Mouse (Mus musculus) ovary, postnatal 10 days (tissue): ENCODE measurements around the gene Kdm4a.
A peak's percentile ranks its signal among the peaks of the same experiment; 100 is the strongest.

ENCODE experiments used
- DNase-seq: peaks from one replicate; pipeline ENCODE4 v3.0.0; 2022; ENCODE audit warnings: low spot score

Kdm4a gene

DNA sequence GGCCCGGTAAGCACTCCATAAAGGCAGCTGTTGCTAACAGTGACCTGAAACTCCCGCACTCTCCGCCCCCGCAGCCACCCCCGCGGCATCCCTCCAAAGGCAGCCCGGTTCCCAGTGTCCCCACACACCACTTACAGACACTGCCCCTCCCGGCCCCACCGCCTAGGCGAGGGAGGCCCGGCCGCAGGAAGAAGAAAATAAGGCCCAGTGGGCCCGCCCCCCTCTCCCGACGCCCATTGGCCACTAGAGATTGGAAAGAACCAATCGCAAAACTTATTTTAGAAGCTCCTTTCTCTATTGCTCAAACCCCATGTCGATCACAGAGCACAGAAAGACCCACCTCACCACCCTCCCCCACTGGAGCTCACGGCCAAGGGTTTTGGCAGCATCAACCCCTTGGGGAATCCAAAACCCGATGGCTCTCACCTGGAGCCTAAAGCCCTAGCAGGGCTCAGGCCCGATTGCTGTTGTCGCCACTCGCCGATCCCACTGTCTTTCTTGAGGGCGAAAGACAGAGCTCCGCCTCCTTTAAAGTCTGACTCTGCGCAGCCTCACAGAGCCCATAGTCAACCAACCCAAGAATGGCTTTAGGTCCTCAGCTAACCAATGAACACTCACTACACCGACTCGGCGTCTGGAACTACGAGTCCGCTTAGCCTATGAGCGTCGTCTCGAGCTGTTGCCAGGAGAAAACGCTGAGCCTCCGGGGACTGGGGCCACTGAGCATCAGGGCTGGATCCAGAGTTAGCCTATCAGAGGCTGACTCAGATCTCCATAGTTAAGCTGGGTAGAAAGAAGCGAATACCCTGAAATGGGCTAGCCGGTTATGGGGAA, at the start of gene Kdm4a:
Kdm4a (minus strand) TSS at position 577 of the 834 bp plus-strand sequence.
- peak; percentile 83 for DNase-seq

DNA sequence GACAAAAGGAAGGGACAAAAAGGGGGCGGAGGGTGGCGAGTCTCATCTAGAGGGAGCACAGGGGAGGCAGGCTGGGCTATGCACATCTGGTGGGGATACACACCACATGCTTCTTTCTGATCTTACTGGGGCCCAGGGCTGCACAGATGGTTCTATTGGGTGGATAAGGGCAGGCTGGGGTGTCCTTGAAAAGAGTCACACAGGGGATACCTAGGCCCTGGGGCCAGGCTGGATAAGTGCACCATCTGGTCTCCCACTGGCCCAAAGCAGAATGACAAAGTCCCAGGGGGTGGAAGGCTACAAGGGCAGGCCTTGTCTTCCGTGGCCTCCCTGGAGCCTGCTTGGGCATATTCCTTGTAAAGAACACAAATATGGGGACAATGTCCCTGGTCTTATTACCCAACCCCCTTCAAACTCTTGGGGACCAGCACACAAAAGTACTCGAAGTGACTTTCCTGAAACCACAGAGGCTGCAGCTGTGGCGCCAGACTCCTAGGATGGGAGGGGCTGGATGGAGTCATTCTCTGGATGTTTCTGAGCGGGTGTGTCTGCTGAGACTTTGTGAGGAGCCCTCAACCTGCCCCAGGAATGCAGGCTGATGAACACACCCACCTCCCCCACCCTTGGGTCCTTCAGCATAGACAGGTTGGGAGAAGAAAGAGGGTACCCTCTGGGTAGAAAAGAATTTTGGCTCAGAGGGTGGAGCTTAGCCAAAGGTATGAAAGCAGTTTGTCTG, 49.4 kb upstream of the Kdm4a start:
- DNase-seq = no peak

DNA sequence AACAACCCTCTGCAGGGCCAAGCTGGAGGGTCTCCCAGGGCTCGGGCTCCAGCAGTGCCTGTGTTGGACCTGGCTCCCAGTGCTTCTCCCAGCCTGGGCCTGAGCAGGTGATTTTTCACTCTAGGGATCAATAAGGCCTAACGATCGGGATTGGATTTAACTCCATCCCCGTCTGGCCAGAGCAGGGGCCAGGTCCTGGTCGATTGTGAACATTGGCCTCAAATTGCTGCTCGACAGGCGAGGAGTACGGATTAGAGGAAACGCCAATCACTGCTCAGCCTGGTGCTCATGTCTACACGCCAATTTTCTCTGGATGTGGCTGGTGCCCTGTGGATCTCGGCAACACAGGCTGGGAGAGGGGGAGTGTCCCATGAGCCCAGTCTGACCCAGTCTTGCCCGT, 47.6 kb upstream of the Kdm4a start:
- DNase-seq = no peak

DNA sequence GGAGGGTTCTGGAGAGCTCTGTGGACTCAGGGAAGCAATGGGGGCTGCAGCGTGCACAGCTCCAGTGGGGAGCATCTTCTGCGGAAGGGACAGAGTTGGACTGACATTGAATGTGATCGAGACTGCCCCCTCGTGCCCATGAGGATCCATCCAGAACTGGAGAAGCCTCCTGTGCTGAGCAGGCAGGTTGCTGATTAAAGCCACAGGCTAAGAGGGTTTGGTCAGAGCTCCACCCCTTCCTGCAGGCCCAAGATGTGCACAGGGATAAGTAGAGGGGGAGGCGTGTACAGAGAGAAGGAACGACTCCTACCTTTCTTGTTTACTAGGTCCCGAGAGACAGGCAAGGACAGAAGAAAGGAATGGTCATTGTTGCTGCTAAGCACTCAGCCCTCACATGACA, 41.4 kb upstream of the Kdm4a start:
- DNase-seq = no peak

DNA sequence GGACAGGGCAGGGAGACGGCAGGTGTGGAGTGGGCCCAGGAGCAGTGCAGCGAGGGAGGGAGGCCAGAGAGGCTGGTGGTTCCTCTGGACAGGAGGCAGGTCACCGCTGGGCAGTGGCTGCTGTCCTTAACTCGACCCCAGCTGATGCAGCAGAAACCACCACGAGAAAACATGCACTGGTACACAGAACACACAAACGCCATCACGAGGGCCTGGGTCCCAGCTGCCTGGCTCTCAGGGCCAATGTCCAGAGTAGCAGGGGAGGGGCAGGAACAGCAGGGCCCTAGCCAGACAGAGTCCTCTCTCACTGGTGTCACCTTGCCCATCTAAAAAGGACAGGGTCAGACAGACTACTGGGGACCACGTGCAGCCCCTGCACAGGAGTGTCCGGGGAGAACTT, 40.9 kb upstream of the Kdm4a start:
- no peak for DNase-seq

DNA sequence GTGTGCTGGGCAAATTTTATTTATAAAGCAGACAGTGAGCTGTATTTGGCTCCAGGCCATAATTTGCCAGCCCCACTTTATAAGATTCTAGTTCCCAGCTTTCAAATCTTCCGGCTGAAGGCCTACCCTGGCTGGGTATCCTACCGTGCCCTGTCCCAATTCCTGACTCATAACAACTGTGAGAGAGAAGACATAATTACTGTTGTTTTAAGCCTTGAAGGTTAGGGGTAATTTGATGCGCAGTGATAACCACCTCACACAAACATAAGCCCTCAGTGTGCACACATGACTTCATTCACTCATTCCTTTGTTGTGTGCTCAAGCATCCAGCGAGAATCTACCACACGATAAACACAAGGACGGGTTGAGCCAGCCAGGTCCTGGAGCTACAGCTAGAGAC, 39.6 kb upstream of the Kdm4a start:
- no peak for DNase-seq

DNA sequence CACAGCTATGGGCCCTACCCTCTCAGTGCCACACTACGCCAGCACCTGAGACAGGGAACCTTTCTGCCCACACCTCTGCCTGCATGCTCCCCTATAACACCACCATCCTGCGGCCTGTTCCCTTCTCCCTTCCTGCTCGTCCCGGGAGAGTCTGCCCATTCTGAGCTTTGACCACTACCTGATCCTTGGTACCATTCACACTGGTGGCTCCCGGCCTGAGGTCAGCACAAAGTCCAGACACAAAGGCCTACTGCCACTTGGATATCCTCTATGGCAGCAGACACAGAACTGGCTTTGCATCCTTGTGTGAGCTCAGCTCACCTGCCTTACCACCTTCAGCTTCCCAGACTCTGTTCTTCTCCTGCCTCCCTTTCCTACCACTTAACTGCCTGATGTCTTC, 38.7 kb upstream of the Kdm4a start:
- no peak for DNase-seq

DNA sequence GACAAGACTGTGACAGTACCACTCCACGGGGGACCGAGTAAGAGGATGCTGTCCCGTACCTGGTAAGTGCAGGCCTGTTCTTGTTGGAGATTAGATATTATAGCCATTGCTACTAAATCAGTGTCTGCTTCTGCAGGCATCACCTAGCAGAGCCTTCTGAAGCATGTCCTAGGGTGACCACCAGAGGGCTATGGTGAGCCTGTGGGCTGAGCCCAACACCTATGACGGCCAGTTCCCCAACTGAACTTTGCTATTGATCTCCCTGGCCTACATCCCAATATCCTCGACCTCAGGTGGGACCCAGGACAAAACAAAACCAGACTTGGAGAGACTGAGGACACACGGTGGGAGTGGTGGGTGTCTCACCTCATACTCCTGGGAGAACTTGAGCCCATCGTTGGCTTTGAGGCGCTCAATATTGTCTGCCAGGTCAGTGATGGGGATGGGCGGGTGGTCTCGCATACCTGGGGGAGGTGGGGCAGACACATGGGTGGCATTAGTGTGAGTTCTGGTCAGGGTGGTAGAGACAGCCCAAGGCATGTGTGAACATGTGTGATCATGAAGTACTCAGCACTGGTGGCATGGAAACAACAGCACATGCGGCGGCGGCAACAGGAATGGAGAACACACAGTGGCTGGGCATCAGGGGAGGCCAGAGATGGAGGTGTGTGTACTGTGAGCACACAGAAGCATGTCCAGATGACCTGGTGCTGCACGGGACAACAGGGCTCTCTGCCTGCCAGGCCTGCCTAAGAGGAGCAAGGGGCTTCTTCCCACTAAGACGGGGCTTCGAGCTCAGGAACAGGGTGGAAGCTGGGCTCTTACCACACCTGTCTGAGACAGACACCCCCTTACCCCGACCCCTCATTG, 37.1 kb upstream of the Kdm4a start:
- DNase-seq = peak; percentile 30

DNA sequence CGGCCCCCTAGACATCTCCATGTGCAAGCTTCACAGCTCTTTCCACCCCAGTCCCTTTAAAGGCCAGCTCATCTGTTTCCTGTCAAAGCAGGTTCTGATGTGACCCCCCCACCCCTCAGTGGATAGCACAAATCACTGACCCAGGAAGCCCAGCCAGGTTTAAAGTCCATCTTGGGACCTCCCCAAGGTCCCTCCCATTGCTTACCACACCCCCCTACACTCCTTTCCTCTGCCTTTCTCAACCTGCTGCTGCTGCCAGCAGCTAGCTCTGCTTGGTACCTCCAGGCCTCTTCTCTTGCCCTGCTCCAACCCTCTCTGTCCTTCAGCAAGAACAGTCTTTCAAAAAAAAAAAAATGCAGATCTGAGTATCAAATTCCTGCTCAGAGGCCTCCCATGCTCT, 35.0 kb upstream of the Kdm4a start:
- DNase-seq = no peak

DNA sequence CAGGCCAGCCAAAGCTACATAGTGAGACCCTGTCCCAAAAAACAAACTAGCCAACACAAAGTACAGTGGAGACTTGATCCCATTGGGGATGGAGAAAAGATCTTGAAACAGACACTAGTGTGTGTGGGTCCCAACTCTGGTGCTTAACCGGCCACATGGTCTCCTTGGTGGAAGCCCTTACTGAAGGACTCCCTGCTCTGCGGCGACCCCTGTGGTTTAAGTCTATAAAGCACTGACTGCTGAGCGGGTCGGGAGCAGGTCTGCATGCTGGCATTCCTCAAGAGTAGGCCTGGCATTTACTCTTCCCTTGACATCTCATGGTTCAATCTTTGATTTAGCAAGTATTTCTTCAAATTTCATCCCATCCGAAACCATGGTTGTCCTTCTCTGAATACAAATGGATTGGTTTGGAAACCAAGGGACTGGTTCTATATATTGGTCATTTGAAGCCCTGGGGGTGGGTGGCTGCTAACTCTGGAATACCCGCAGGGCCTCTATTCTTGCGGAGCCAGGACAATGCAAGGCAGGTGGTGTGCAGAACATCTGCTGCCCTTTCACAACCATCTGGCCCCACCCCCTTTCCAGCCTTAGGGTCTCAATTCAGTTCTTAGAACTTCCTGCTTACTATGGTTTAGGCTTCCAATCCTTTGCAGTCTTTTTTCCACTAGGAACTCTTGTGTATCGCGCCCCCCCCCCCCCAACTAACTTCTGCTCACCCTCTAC, 27.2 kb upstream of the Kdm4a start:
- DNase-seq = no peak

DNA sequence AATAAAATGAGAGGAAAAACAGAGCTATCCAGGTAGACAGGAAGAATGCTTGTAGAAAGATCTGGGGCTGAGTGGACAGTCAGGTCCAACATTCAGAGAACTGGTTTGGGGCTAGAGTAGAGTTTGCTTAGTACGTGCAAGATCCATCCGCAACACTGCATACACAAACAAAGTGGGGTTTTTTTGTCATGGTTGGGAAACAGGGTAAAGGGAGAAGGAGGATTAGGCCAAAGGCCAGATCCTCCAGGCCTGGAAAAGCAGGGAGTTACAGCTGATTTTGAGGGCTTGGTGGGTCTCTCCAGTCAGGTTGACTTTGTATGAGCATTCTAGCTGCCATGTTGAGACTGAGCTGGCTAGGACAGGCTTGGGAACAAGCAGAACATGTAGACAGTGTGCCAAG, 26.1 kb upstream of the Kdm4a start:
- no peak for DNase-seq

DNA sequence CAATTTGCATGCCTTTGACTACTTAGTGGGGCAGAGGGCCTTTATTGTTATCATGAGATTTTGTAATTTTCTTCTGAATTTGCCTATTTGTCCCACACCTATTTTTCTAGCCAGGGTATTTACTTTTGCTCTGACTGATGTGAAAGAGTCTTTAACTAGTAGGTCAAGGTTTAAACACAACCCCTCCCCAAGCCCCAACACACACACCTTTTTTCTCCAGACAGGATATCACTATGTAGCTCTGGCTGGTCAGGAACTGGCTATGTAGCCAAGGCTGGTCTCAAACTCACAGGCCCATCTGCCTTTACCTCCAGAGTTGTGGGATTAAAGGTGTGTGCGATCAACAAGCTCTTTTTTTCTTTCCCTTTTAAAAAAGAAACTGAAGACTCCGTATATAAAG, 19.2 kb upstream of the Kdm4a start:
- no peak for DNase-seq

DNA sequence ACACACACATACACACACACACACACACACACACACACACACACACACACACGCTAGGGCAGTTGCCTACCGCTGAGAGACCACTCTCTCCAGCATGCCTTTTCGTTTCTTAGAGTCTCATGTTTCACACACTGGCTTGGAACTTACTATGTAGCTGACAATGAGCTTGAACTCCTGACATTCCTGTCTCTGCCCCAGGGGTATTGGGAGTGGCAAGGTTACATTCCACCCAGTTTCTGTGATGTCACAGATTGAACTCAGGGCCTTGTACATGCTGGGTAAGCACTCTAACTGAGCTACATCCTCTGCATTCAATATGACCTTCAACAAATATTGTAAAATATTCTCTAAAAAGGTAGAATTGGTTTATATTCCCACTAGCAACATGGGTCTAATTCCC, 18.8 kb upstream of the Kdm4a start:
- no peak for DNase-seq

DNA sequence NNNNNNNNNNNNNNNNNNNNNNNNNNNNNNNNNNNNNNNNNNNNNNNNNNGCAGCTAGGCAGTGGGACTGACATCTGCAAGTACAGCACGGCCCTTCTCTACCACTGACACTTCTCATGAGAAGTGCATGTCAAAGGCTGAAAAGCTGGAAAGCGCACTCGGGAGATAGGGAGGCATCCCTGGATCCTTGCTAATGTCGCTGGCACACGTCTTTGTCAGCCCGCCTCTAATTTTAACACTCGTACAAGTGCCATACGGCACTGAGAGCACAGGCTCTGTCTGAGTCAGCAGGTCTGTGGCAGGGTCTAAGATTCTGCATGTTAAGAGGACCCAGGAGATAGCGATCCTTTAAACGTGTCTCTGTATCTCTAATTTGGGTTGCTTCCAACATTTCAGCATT, 16.3 kb upstream of the Kdm4a start:
- DNase-seq = no peak

DNA sequence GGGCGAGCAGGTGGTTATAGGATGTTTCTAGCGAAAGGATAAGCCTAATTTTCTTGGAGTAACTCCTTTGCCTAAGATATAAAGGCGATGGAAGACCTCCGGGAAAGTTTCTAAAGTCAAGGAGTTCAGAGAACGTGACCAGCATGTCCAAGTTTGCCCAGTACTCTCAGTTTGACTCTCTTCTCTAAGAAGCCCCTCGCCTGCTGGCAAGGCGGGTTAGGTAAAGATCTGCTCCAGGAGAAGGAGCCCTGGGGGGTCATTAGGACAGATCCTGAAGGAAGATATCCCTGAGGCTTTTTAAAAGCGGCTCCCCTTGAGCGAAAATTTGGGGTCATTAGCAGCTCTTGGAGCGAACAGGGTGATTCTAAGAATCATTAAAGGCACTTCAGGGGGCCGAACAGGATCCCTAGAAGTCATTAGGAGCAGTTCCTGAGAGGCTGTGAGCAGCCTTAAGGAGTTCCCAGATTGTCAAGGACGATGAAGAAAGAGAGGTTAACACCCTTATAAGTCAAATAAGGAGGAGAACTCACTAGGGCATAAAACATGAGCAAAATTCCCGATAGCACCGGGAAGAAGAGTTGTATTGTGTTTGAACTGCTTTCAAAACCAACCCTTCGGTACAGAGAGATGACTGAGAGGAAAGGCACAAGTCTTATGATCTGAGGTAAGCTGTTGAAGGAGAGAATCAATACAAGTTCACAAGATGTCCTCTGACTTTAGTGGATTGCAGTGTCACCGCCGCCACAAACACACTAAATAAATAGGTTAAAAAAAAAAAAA, 648 bp upstream of the Kdm4a start:
- DNase-seq = peak; percentile 12

DNA sequence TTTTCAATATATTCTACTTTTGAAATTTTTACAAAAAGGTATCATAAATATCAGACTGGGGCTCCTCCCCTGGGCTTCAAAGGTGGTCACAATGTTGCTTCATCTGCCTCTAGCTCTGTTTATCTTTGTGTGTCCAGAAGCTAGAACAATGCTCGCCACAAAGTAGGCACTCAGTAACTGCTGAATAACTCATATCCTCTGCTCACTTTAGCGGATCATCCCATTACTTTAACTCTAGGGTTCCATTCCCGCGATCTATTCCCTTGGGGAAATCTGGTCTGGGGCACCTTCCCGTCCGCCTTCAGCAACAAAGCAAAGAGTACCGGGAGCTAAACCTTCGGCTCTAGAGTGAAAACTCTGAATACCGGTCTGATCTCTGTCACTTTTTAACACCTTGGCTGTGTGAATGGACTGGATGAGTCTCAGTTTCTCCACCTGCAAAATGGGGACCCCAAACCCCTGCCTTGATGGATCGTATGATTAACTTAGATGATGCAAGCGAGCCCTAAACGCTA, 834 bp downstream of the Kdm4a start:
- no peak for DNase-seq

DNA sequence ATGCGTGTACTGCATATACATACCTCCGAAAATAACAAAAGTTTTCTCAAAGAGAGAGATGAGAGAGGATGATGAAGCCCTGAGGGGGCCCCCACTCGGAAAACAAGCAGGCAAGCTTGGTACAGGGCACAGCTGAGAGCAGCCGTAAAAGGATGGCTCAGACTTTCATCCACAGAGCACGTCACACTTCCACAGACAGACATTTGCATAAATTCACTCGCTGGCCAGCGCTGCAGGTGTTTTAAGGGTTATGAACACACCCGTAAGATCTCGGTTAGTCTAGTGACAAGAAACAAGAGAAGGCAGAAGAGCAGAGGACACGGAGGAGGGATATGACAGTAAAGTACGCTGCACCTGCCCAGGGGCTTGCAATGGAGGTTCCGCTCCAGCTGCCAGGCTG, 7.4 kb downstream of the Kdm4a start:
- DNase-seq = no peak

DNA sequence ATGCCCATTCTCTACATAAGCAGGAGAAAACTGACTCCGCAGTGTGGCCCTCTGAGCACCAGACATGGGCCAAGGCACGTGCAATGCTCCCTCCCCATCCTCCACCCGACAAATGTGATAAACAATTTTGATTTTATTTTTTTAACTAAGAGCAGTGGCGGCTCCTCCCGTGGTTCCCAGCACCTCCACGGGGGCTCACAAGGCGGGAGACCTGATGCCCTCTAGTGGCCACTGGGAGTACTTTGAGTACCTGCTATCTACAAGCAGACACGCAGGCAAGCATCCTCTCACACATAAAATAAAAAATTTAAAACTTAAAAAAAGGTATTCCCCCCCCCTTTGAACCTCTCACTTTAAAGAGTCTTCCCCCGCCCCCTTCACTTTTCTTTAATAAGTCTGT, 8.8 kb downstream of the Kdm4a start:
- DNase-seq = no peak

DNA sequence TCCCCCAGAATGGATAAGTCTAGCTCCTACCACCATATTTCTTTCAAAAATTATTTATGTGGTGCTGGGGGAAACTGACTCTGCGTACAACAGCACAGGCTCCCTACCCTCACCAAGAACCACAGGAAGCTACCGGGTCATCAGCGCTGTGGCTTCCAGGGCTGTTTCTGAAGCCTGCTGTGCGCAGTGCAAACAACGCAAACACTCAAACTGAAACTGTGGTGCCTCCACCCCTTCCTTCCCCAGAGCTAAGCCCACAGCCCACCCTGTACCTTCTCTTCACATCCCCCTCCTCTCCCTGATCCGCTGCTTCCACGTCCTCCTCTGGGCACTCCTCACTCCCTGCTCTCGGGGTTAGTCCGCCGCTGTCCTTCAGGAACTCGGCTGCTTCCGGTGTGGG, 17.7 kb downstream of the Kdm4a start:
- no peak for DNase-seq

DNA sequence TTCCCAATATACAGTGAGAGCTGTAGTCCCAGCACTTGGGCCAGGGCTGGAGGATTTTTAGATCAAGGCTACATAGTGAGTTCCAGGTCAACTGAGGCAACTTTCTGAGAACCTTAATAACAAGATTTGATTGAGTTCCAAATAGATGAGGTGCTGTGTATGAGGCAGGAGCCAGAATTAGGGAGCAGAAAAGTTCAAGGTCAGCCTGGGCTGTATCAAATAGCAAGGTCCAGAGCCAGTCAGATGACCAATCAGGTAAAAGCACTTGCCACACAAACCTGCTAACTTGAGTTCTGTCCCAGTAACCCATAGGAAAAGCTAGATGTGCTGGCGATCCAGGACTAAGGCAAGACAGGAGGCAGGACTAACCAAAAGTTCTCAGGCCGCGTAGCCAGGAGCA, 22.2 kb downstream of the Kdm4a start:
- no peak for DNase-seq

DNA sequence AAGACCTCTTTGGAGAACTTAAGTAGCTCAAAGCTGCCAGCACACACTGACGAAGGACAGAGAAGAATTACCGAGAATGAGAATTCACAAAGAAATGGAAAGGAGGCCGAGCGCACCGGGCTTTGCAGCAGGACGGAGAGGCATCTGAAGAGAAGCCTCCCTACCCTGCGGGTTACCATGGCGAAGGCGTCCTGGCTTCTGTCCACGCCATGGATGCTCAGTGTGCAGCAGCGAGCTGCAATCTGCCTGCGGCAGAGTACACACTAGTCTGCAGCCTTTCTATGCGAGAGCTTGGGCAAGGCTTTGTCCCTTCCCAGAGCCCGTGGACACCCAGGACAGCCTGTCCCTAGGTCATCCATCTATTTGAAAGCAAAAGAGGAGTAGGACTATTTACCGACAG, 23.3 kb downstream of the Kdm4a start:
- no peak for DNase-seq
